Mouse (Mus musculus) heart, postnatal 0 days (tissue): ENCODE measurements around the gene Fam71e2.

Experiments used
- CTCF ChIP-seq: IDR thresholded peaks from 2 replicates; pipeline ENCODE4 v1.5.1; 2016; ENCODE audit warnings: antibody characterized with exemption, control low read depth, low read depth
- EP300 ChIP-seq: IDR thresholded peaks from 2 replicates; pipeline ENCODE4 v1.6.1; 2016; ENCODE audit warnings: antibody characterized with exemption, low read depth

DNA sequence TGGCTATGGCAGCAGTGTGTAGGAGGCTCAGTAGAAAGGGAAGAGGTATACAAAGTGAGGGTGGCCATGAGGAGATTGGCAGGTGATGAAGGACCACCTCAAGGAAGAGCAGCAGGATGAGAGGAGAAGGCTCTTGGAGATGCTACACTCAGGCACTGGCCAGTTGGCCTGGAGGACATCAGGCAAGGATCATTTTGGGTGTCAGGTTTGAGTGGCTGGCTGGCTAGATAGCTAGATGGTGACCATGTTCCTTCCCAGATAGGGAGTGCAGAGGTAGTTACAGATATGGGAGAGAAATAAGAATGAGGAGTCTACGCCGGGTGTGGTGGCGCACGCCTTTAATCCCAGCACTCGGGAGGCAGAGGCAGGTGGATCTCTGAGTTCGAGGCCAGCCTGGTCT lies 26.2 kb downstream of the Fam71e2 start:
- TF ChIP-seq CTCF (no peak), EP300 (no peak)
